Mouse (Mus musculus) E14TG2a.4 (cell line): ENCODE results near the gene Spag6.

Source experiments
- CTCF ChIP-seq: conservative IDR thresholded peaks from 2 replicates; pipeline ENCODE4 v1.5.1; 2014; ENCODE audit warnings: low read length
- NANOG ChIP-seq: IDR thresholded peaks from 2 replicates; pipeline ENCODE4 v1.6.1; 2014; ENCODE audit warnings: borderline replicate concordance, low read length, mixed read lengths
- POU5F1 ChIP-seq: IDR thresholded peaks from 2 replicates; pipeline ENCODE4 v1.6.1; 2014; ENCODE audit warnings: low read length, borderline replicate concordance

DNA sequence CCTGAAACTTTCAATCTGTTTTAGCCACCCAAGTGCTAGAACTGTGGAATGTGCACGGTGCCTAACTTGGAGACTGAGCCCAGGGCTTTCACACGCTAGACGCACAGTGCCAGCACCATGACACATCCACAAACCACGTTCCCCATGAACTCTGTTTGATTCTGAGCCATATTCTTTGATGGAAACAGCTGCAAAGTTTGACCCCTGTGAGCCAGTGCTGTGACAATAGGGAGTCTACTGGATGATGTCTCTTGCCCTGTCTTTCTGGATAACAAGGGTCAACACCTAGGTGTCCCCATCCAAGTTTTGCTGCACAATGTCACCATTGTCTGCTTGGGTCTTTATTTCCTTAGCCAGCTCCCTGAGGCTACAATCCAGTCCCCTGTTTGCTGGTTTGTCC, 100.4 kb downstream of the Spag6 start:
- TF ChIP-seq CTCF (no peak), POU5F1 (no peak), NANOG (no peak)
